Mouse (Mus musculus): ENCODE results near the gene Pck2. TPM values are rescaled to one million over a fixed set of nuclear protein-coding genes. Genes with fewer than 3 reads are reported as not detected.

The Pck2 gene
- polyA plus RNA-seq, 1 experiment from 2014 or later = 26.9 TPM

GRCm38 (mm10) chr14:55542268-55542667, 2.2 kb downstream of the Pck2 start:
- Histone ChIP-seq H3K36me3 (peaks cover 49% of the 10 kb centered on the region), H3K4me3 (no peak overlapping the region), H3K27ac (no peak overlapping the region), H3K9me3 (replicated peaks) (no peaks in the 10 kb centered on the region), H3K4me1 (peaks cover 18% of the 10 kb centered on the region), H3K27me3 (ENCODE audit: low read depth, poor library complexity, severe bottlenecking) (peaks cover 6% of the 10 kb centered on the region; the same call in 1 of the 2 replicates)
- WGBS = 94% methylated on average over 12 of the region's 12 CpGs
- no peak for DNase-seq (ENCODE audit: low spot score)

GRCm38 (mm10) chr14:55544334-55544733, 4.3 kb downstream of the Pck2 start:
- H3K4me3 ChIP-seq = no peak overlapping the region
- H3K9me3 ChIP-seq (replicated peaks) = no peaks in the 10 kb centered on the region
- peaks cover 18% of the 10 kb centered on the region for H3K4me1 ChIP-seq
- 90% methylated on average over 9 of the region's 9 CpGs for WGBS
- no peak for DNase-seq (ENCODE audit: low spot score)
- H3K27ac ChIP-seq = no peak overlapping the region
- peaks cover 1% of the 10 kb centered on the region; the same call in 1 of the 2 replicates for H3K27me3 ChIP-seq (ENCODE audit: low read depth, poor library complexity, severe bottlenecking)
- H3K36me3 ChIP-seq = peaks cover 70% of the 10 kb centered on the region

- H3K4me1 ChIP-seq = no peaks in the 10 kb centered on the region
- H3K27me3 ChIP-seq (ENCODE audit: low read depth, poor library complexity, severe bottlenecking) = no peaks in the 10 kb centered on the region
- H3K4me3 ChIP-seq = no peak overlapping the region
- peaks cover 42% of the 10 kb centered on the region for H3K36me3 ChIP-seq
- DNase-seq (ENCODE audit: low spot score) = no peak
- H3K27ac ChIP-seq = no peak overlapping the region
- H3K9me3 ChIP-seq (replicated peaks) = no peaks in the 10 kb centered on the region
- 90% methylated on average over 6 of the region's 6 CpGs for WGBS
These were observed 10.1 kb downstream of the Pck2 start for GRCm38 (mm10) chr14:55550191-55550590.

- Histone ChIP-seq H3K36me3 (peaks cover 32% of the 10 kb centered on the region), H3K27me3 (ENCODE audit: low read depth, poor library complexity, severe bottlenecking) (no peaks in the 10 kb centered on the region), H3K4me3 (no peak overlapping the region), H3K4me1 (no peaks in the 10 kb centered on the region), H3K27ac (no peak overlapping the region), H3K9me3 (replicated peaks) (no peaks in the 10 kb centered on the region)
- WGBS = 74% methylated on average over 5 of the region's 5 CpGs
- no peak for DNase-seq (ENCODE audit: low spot score)
These were observed 11.3 kb downstream of the Pck2 start for GRCm38 (mm10) chr14:55551347-55551746.

- no peak overlapping the region for H3K27ac ChIP-seq
- H3K4me1 ChIP-seq = peaks cover 2% of the 10 kb centered on the region; the same call in 1 of the 2 replicates
- no peaks in the 10 kb centered on the region for H3K27me3 ChIP-seq (ENCODE audit: low read depth, poor library complexity, severe bottlenecking)
- no peaks in the 10 kb centered on the region for H3K9me3 ChIP-seq (replicated peaks)
- no peak for DNase-seq (ENCODE audit: low spot score)
- H3K4me3 ChIP-seq = no peak overlapping the region
- H3K36me3 ChIP-seq = peaks cover 27% of the 10 kb centered on the region
- WGBS = 88% methylated on average over 8 of the region's 8 CpGs
These were observed 11.7 kb downstream of the Pck2 start for GRCm38 (mm10) chr14:55551794-55552193.

- H3K36me3 ChIP-seq = no peaks in the 10 kb centered on the region; the same call in 1 of the 2 replicates
- no peaks in the 10 kb centered on the region for H3K27me3 ChIP-seq (ENCODE audit: low read depth, poor library complexity, severe bottlenecking)
- peaks cover 6% of the 10 kb centered on the region; the same call in 1 of the 2 replicates for H3K4me1 ChIP-seq
- no peak overlapping the region for H3K4me3 ChIP-seq
- no peak overlapping the region for H3K27ac ChIP-seq
- no peaks in the 10 kb centered on the region for H3K9me3 ChIP-seq (replicated peaks)
- no peak for DNase-seq (ENCODE audit: low spot score)
These were observed 14.6 kb downstream of the Pck2 start for GRCm38 (mm10) chr14:55554635-55555034.

- Histone ChIP-seq H3K9me3 (replicated peaks) (no peaks in the 10 kb centered on the region), H3K4me1 (peaks cover 6% of the 10 kb centered on the region; the same call in 1 of the 2 replicates), H3K36me3 (no peaks in the 10 kb centered on the region), H3K27me3 (ENCODE audit: low read depth, poor library complexity, severe bottlenecking) (no peaks in the 10 kb centered on the region), H3K27ac (no peak overlapping the region), H3K4me3 (no peak overlapping the region)
- DNase-seq (ENCODE audit: low spot score) = no peak
- WGBS = 86% methylated on average over 3 of the region's 3 CpGs
These were observed 15.7 kb downstream of the Pck2 start for GRCm38 (mm10) chr14:55555788-55556187.

GRCm38 (mm10) chr14:55557003-55557402, 16.9 kb downstream of the Pck2 start:
- H3K36me3 ChIP-seq = no peaks in the 10 kb centered on the region
- no peaks in the 10 kb centered on the region for H3K9me3 ChIP-seq (replicated peaks)
- H3K4me3 ChIP-seq = no peak overlapping the region
- H3K27ac ChIP-seq = no peak overlapping the region
- H3K27me3 ChIP-seq (ENCODE audit: low read depth, poor library complexity, severe bottlenecking) = no peaks in the 10 kb centered on the region
- H3K4me1 ChIP-seq = peaks cover 17% of the 10 kb centered on the region
- WGBS = 27% methylated on average over 5 of the region's 5 CpGs
- peak; percentile 72 for DNase-seq (ENCODE audit: low spot score)

GRCm38 (mm10) chr14:55557587-55557986, 17.5 kb downstream of the Pck2 start:
- 0 out of 2 replicates have a peak, but pooled peaks cover 2% of the 10 kb centered on the region for H3K36me3 ChIP-seq
- no peak for DNase-seq (ENCODE audit: low spot score)
- H3K4me1 ChIP-seq = peaks cover 18% of the 10 kb centered on the region
- no peak overlapping the region for H3K4me3 ChIP-seq
- H3K9me3 ChIP-seq (replicated peaks) = no peaks in the 10 kb centered on the region
- H3K27me3 ChIP-seq (ENCODE audit: low read depth, poor library complexity, severe bottlenecking) = no peaks in the 10 kb centered on the region
- WGBS = 96% methylated on average over 3 of the region's 3 CpGs
- H3K27ac ChIP-seq = no peak overlapping the region

GRCm38 (mm10) chr14:55558740-55559448, 18.8 kb downstream of the Pck2 start:
- no peaks in the 10 kb centered on the region for H3K27me3 ChIP-seq (ENCODE audit: low read depth, poor library complexity, severe bottlenecking)
- H3K4me1 ChIP-seq = peaks cover 18% of the 10 kb centered on the region
- peaks cover 12% of the 10 kb centered on the region for H3K36me3 ChIP-seq
- WGBS = 61% methylated on average over 6 of the region's 6 CpGs
- no peaks in the 10 kb centered on the region for H3K9me3 ChIP-seq (replicated peaks)
- no peak for DNase-seq (ENCODE audit: low spot score)
- peak overlapping the region; percentile 79 for H3K4me3 ChIP-seq
- H3K27ac ChIP-seq = peak overlapping the region; percentile 95; the same call in 1 of the 2 replicates

GRCm38 (mm10) chr14:55559799-55560201, 19.7 kb downstream of the Pck2 start, which contains the start of gene Dcaf11:
Gene Dcaf11 (plus strand): TSS chr14:55560006.
- WGBS = under 1% methylated on average over 27 of the region's 27 CpGs
- no peaks in the 10 kb centered on the region for H3K27me3 ChIP-seq (ENCODE audit: low read depth, poor library complexity, severe bottlenecking)
- H3K27ac ChIP-seq = peak within 1 kb of the TSS; percentile 95
- H3K4me3 ChIP-seq = peak within 1 kb of the TSS; percentile 79
- peaks cover 21% of the 10 kb centered on the region for H3K36me3 ChIP-seq
- DNase-seq (ENCODE audit: low spot score) = peak; percentile 94
- peaks cover 18% of the 10 kb centered on the region for H3K4me1 ChIP-seq
- no peaks in the 10 kb centered on the region for H3K9me3 ChIP-seq (replicated peaks)

- peak; percentile 96 for DNase-seq (ENCODE audit: low spot score)
- Histone ChIP-seq H3K9me3 (replicated peaks) (no peaks in the 10 kb centered on the region), H3K4me1 (peaks cover 18% of the 10 kb centered on the region), H3K4me3 (peak within 1 kb of the TSS; percentile 79), H3K27ac (peak within 1 kb of the TSS; percentile 95), H3K27me3 (ENCODE audit: low read depth, poor library complexity, severe bottlenecking) (no peaks in the 10 kb centered on the region), H3K36me3 (peaks cover 27% of the 10 kb centered on the region)
- under 1% methylated on average over 51 of the region's 51 CpGs for WGBS
These were observed 20.4 kb downstream of the Pck2 start, which contains the start of gene A730061H03Rik for GRCm38 (mm10) chr14:55560202-55561073. Gene A730061H03Rik (minus strand): TSS chr14:55560406.

GRCm38 (mm10) chr14:55561860-55562259, 21.8 kb downstream of the Pck2 start:
- DNase-seq (ENCODE audit: low spot score) = no peak
- Histone ChIP-seq H3K9me3 (replicated peaks) (no peaks in the 10 kb centered on the region), H3K27me3 (ENCODE audit: low read depth, poor library complexity, severe bottlenecking) (no peaks in the 10 kb centered on the region), H3K36me3 (peaks cover 41% of the 10 kb centered on the region), H3K27ac (no peak overlapping the region), H3K4me3 (no peak overlapping the region), H3K4me1 (peaks cover 15% of the 10 kb centered on the region)
- 86% methylated on average over 10 of the region's 10 CpGs for WGBS

Measured in limb, embryonic 10.5 days (tissue).